Mouse (Mus musculus) limb, embryonic 15.5 days (tissue): ENCODE measurements around the gene Krtap4-13. TPM values are rescaled to one million over a fixed set of nuclear protein-coding genes. Genes with fewer than 3 reads are reported as not detected.
"Not testable (repeated sequence)": the region's sequence is repeated elsewhere in the genome, so short reads cannot be mapped to it uniquely, and the experiment has no call there.

Experiments used
- ATAC-seq: fragments of 200-750 bp; cut with Nextera tagmentation; 2 replicates; pipeline ENCODE4 v1.8.0; 2017; ENCODE audit warnings: low read depth, moderate TSS enrichment; ENCODE audit not compliant: insufficient number of reproducible peaks, low FRiP score, low TSS enrichment
- H3K27ac ChIP-seq: fragments of 300-500 bp; sonication (generic); 2 replicates; pipeline ENCODE4 v1.5.1; 2015; ENCODE audit warnings: moderate library complexity, mild to moderate bottlenecking, inconsistent platforms
- H3K27me3 ChIP-seq: fragments of 300-500 bp; sonication (generic); 2 replicates; pipeline ENCODE4 v1.6.1; 2015; ENCODE audit warnings: inconsistent platforms
- H3K36me3 ChIP-seq: fragments of 300-500 bp; sonication (generic); 2 replicates; pipeline ENCODE4 v1.6.1; 2015; ENCODE audit warnings: inconsistent platforms
- H3K4me1 ChIP-seq: fragments of 300-500 bp; sonication (generic); 2 replicates; pipeline ENCODE4 v1.6.1; 2015; ENCODE audit warnings: inconsistent platforms
- H3K4me2 ChIP-seq: fragments of 300-500 bp; sonication (generic); 2 replicates; pipeline ENCODE4 v1.6.1; 2015; ENCODE audit warnings: mild to moderate bottlenecking, inconsistent platforms
- H3K4me3 ChIP-seq: fragments of 300-500 bp; sonication (generic); 2 replicates; pipeline ENCODE4 v1.5.1; 2015; ENCODE audit warnings: mild to moderate bottlenecking, inconsistent platforms
- H3K9ac ChIP-seq: fragments of 300-500 bp; sonication (generic); 2 replicates; pipeline ENCODE4 v1.6.1; 2015; ENCODE audit warnings: inconsistent platforms
- H3K9me3 ChIP-seq: fragments of 300-500 bp; sonication (generic); 2 replicates; pipeline ENCODE4 v1.6.1; 2016; ENCODE audit warnings: inconsistent platforms
- WGBS: fragments of 180-500 bp; shearing (Covaris S2); methylation state at CpG from one replicate; pipeline ENCODE4 v1.1.7; 2015; 5-methylcytosine and 5-hydroxymethylcytosine counted together
- polyA plus RNA-seq: library from polyadenylated mRNA; unstranded; fragments of >200 nt; fragmentation: Nextera tagmentation; extraction: Ambion mirVana; gene quantifications from 2 replicates; pipeline ENCODE4 v1.2.1, GENCODE M21; 2015

Gene Krtap4-13
- polyA plus RNA-seq, 1 experiment from 2014 or later = not detected

DNA sequence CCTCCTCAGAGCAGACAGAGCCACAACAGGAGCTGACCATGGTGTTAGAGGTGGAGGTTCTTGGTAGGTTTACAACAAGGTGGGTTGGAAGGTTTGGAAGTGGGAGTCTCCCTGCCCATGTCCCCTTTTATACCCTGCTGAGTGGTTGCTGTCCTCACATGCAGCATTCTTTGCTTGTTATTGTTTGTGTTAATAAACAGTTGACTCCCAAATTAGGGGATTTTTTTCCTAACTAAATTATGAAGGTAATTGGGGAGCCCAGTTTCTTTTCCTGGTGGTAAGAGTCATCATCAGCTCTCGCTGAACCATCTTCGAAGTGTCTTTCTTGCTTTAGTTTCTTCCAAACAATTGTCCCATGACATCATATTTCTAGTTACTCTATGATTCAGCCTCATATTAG is 29.1 kb downstream of the Krtap4-13 start, which contains the start of gene Krtap4-8:
Krtap4-8 (minus strand) TSS at position 101 of the 400 bp plus-strand sequence.
- Histone ChIP-seq H3K4me1 (no peaks in the 10 kb centered on the region), H3K4me3 (no peak within 1 kb of the TSS), H3K27ac (no peak within 1 kb of the TSS), H3K36me3 (no peaks in the 10 kb centered on the region), H3K4me2 (no peak within 1 kb of the TSS), H3K27me3 (no peaks in the 10 kb centered on the region), H3K9ac (no peak within 1 kb of the TSS), H3K9me3 (no peaks in the 10 kb centered on the region)
- no peak for ATAC-seq
- 89% methylated on average over 2 of the region's 2 CpGs for WGBS

DNA sequence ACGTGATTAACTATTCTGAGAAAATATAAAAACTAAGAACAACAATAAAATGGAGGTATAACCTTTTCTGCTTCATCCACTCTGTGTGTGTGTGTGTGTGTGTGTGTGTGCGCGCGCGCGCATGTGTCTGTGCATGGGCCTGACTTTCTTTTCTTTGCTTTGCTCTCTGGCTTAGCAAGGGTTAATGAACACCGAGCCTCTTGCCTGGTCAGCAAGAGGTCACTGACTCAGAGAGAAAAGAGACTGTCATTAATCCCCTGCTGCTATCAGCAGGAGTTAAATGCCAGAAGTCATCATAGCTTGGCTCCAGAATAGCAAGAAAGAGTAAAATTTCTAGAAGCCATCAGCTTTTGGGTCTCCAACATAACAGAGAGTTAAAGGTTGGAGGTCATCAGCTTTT is 31.3 kb downstream of the Krtap4-13 start:
- no peak for ATAC-seq
- 65% methylated on average over 7 of the region's 7 CpGs for WGBS
- H3K9me3 ChIP-seq = no peaks in the 10 kb centered on the region
- no peaks in the 10 kb centered on the region for H3K4me1 ChIP-seq
- H3K36me3 ChIP-seq = no peaks in the 10 kb centered on the region
- H3K4me2 ChIP-seq = no peak overlapping the region
- H3K27ac ChIP-seq = no peak overlapping the region
- no peak overlapping the region for H3K4me3 ChIP-seq
- no peak overlapping the region for H3K9ac ChIP-seq
- H3K27me3 ChIP-seq = no peaks in the 10 kb centered on the region

DNA sequence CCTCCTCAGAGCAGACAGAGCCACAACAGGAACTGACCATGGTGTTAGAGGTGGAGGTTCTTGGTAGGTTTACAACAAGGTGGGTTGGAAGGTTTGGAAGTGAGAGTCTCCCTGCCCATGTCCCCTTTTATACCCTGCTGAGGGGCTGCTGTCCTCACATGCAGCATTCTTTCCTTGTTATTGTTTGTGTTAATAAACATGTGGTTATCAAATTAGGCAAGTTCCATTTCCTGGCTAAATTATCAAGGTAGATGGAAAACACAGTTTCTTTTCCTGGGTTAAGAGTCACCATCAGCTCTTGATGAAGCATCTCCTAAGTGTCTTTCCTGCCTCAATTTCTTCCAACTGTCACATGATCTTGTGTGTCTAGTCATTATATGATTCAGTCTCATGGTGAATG is 36.9 kb downstream of the Krtap4-13 start, which contains the start of gene Gm11595:
Gm11595 (minus strand) TSS at position 101 of the 400 bp plus-strand sequence.
- H3K36me3 ChIP-seq, ATAC-seq, H3K9me3 ChIP-seq, H3K4me2 ChIP-seq, H3K9ac ChIP-seq, H3K27me3 ChIP-seq, H3K4me3 ChIP-seq, H3K27ac ChIP-seq, H3K4me1 ChIP-seq: not testable (repeated sequence)

DNA sequence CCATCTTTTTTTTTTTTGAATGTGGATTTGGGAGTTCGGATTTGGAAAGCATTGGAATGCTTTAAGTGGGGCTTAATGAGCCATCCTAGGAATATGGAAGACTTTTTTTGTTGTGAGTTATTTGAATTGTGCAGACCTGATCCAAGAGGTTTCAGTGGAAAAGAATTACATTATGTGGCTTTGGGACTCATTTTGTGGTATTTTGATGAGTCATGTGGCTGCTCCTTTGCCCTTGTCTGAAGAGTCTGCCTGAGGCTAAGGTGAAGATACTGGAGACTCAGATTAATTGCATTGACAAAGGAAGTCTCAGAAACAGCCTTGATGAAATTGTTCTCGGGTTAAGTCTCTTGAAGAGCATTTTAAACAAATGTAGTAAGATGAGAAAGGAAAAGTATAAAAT is 41.3 kb downstream of the Krtap4-13 start:
- H3K4me3 ChIP-seq = no peak overlapping the region
- WGBS = 63% methylated on average over 2 of the region's 2 CpGs

More for the DNA sequence above, 41.3 kb downstream of the Krtap4-13 start:
- Histone ChIP-seq H3K4me2 (no peak overlapping the region), H3K36me3 (no peaks in the 10 kb centered on the region), H3K4me1 (no peaks in the 10 kb centered on the region), H3K9ac (no peak overlapping the region), H3K9me3 (no peaks in the 10 kb centered on the region), H3K27ac (no peak overlapping the region), H3K27me3 (no peaks in the 10 kb centered on the region)
- no peak for ATAC-seq

Other genes starting within 250 kb of the Krtap4-13 start
- gene Krtap3-1, start 243.3 kb downstream of the Krtap4-13 start, polyA plus RNA-seq = 6.4 and 15.3 TPM in 2 replicates
- 0.22 TPM in 1 of 2 replicates, not detected in the other for gene Krtap1-5, start 228.9 kb downstream of the Krtap4-13 start, polyA plus RNA-seq
- gene Krtap1-4, start 226.2 kb downstream of the Krtap4-13 start, polyA plus RNA-seq = not detected in 2 replicates
- gene Krtap1-3, start 218.6 kb downstream of the Krtap4-13 start, polyA plus RNA-seq = not detected in 2 replicates
- gene Krtap9-3, start 211.8 kb downstream of the Krtap4-13 start, polyA plus RNA-seq = not detected in 2 replicates
- not detected in 2 replicates for gene Gm11938, start 206.6 kb downstream of the Krtap4-13 start, polyA plus RNA-seq
- not detected in 2 replicates for gene Gm11937, start 199.7 kb downstream of the Krtap4-13 start, polyA plus RNA-seq
- not detected in 2 replicates for gene Krtap2-4, start 195.0 kb downstream of the Krtap4-13 start, polyA plus RNA-seq
- gene Gm11562, start 189.5 kb downstream of the Krtap4-13 start, polyA plus RNA-seq = not detected in 2 replicates
- not detected in 2 replicates for gene Krtap4-1, start 181.7 kb downstream of the Krtap4-13 start, polyA plus RNA-seq
- not detected in 2 replicates for gene Krtap4-2, start 174.8 kb downstream of the Krtap4-13 start, polyA plus RNA-seq
- not detected in 2 replicates for gene Krtap4-7, start 165.8 kb downstream of the Krtap4-13 start, polyA plus RNA-seq
- not detected in 2 replicates for gene Gm11555, start 159.7 kb downstream of the Krtap4-13 start, polyA plus RNA-seq
- gene Gm11563, start 150.9 kb downstream of the Krtap4-13 start, polyA plus RNA-seq = not detected in 2 replicates
- not detected in 2 replicates for gene Krtap4-6, start 143.9 kb downstream of the Krtap4-13 start, polyA plus RNA-seq
- gene Gm14190, start 119.2 kb downstream of the Krtap4-13 start, polyA plus RNA-seq = not detected in 2 replicates
- gene Gm14180, start 75.6 kb downstream of the Krtap4-13 start, polyA plus RNA-seq = not detected in 2 replicates
- not detected in 2 replicates for gene Gm11595, start 37.0 kb downstream of the Krtap4-13 start, polyA plus RNA-seq
- gene Krtap4-8, start 29.2 kb downstream of the Krtap4-13 start, polyA plus RNA-seq = not detected in 2 replicates
- not detected in 2 replicates for gene Krtap4-9, start 24.7 kb downstream of the Krtap4-13 start, polyA plus RNA-seq
- gene Gm11596, start 16.4 kb downstream of the Krtap4-13 start, polyA plus RNA-seq = not detected in 2 replicates
- not detected in 2 replicates for gene Gm11569, start 11.0 kb downstream of the Krtap4-13 start, polyA plus RNA-seq
- gene Gm11554, start 5.4 kb downstream of the Krtap4-13 start, polyA plus RNA-seq = not detected in 2 replicates
- gene Gm11564, start 5.8 kb upstream of the Krtap4-13 start, polyA plus RNA-seq = not detected in 2 replicates
- gene 2300003K06Rik, start 28.2 kb upstream of the Krtap4-13 start, polyA plus RNA-seq = not detected in 2 replicates
- not detected in 2 replicates for gene Krtap4-16, start 41.7 kb upstream of the Krtap4-13 start, polyA plus RNA-seq
- not detected in 2 replicates for gene Gm11568, start 48.0 kb upstream of the Krtap4-13 start, polyA plus RNA-seq
- gene Gm11559, start 54.6 kb upstream of the Krtap4-13 start, polyA plus RNA-seq = not detected in 2 replicates
- gene Krtap9-1, start 63.5 kb upstream of the Krtap4-13 start, polyA plus RNA-seq = not detected in 2 replicates
- gene Gm11567, start 69.3 kb upstream of the Krtap4-13 start, polyA plus RNA-seq = not detected in 2 replicates
- not detected in 2 replicates for gene Krtap31-1, start 98.0 kb upstream of the Krtap4-13 start, polyA plus RNA-seq
- gene Gm11565, start 104.9 kb upstream of the Krtap4-13 start, polyA plus RNA-seq = not detected in 2 replicates
- gene Krtap31-2, start 126.4 kb upstream of the Krtap4-13 start, polyA plus RNA-seq = not detected in 2 replicates
- gene Krtap9-5, start 138.6 kb upstream of the Krtap4-13 start, polyA plus RNA-seq = not detected in 2 replicates
- gene Krtap29-1, start 169.2 kb upstream of the Krtap4-13 start, polyA plus RNA-seq = not detected in 2 replicates
- 0.09 TPM in 1 of 2 replicates, not detected in the other for gene Krtap16-1, start 176.7 kb upstream of the Krtap4-13 start, polyA plus RNA-seq
- gene Krtap17-1, start 184.1 kb upstream of the Krtap4-13 start, polyA plus RNA-seq = 0.47 and 0.48 TPM in 2 replicates
- gene Krt33a, start 206.3 kb upstream of the Krtap4-13 start, polyA plus RNA-seq = 0.18 and 0.58 TPM in 2 replicates
- gene Krt33b, start 220.0 kb upstream of the Krtap4-13 start, polyA plus RNA-seq = 1.1 and 1.7 TPM in 2 replicates
- 1.1 and 2.6 TPM in 2 replicates for gene Krt34, start 231.7 kb upstream of the Krtap4-13 start, polyA plus RNA-seq
- 2.5 and 5.4 TPM in 2 replicates for gene Krt31, start 240.7 kb upstream of the Krtap4-13 start, polyA plus RNA-seq